Mouse (Mus musculus): ENCODE measurements at regions not wholly inside any gene's neighbourhood (a gene's known extent, or its start where the extent isn't known, plus 50 kb on each side); places are given as distances from the start of the nearest gene placed in this dataset.

GRCm38 (mm10) chr13:29014827-29015604, 61.5 kb upstream of the Sox4 start:
- ATAC-seq (replicated peaks; ENCODE audit: low FRiP score) (peak; percentile 65), DNase-seq (ENCODE audit: low spot score) (peak; percentile 56)
- Histone ChIP-seq H3K27ac (ENCODE audit: low read depth, low read length) (peak overlapping the region; percentile 37; the same call in 1 of the 2 replicates), H3K4me2 (ENCODE audit: low read depth, low read length, severe bottlenecking) (peak overlapping the region; percentile 36), H3K4me3 (ENCODE audit: low read depth, low read length) (peak overlapping the region; percentile 2; the same call in 1 of the 2 replicates), H3K27me3 (ENCODE audit: control insufficient read depth, insufficient read depth, low read length) (no peaks in the 10 kb centered on the region), H3K4me1 (replicated peaks; ENCODE audit: control insufficient read depth, insufficient read depth, low read length) (no peaks in the 10 kb centered on the region), H3K36me3 (ENCODE audit: control insufficient read depth, insufficient read depth, low read length) (no peaks in the 10 kb centered on the region), H3K9ac (ENCODE audit: low read length) (peak overlapping the region; percentile 1; the same call in 1 of the 2 replicates), H3K9me3 (ENCODE audit: control insufficient read depth, low read length) (no peaks in the 10 kb centered on the region)
- WGBS = 22% methylated on average over 13 of the region's 13 CpGs

GRCm38 (mm10) chr13:29014066-29014826, 60.7 kb upstream of the Sox4 start:
- 63% methylated on average over 15 of the region's 15 CpGs for WGBS

DNA sequence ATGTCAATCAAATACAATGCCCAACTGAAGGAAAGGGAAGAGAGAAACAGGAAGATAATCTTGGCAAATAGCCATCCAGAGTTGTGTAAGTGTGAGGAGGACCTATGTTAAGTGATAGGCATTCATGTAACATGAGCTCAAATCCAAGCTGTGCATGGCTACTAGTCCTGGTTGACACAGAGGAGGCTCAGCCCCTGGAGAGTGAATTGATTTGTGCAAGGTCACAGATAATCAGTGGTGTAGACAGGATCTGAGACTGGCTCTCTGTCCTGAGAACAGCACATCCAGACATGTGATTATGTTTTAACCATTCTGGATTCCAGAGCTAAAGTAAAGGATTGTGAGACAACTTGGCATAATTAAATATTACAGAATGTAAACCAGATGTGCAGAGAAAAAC, 53.0 kb upstream of the Sox4 start:
- no peaks in the 10 kb centered on the region for H3K4me1 ChIP-seq (replicated peaks; ENCODE audit: control insufficient read depth, insufficient read depth, low read length)
- ATAC-seq (replicated peaks; ENCODE audit: low FRiP score) = no peak
- no peak overlapping the region for H3K9ac ChIP-seq (ENCODE audit: low read length)
- no peak overlapping the region for H3K27ac ChIP-seq (ENCODE audit: low read depth, low read length)
- no peaks in the 10 kb centered on the region for H3K27me3 ChIP-seq (ENCODE audit: control insufficient read depth, insufficient read depth, low read length)
- H3K36me3 ChIP-seq (ENCODE audit: control insufficient read depth, insufficient read depth, low read length) = no peaks in the 10 kb centered on the region
- no peak overlapping the region for H3K4me3 ChIP-seq (ENCODE audit: low read depth, low read length)
- no peaks in the 10 kb centered on the region for H3K9me3 ChIP-seq (ENCODE audit: control insufficient read depth, low read length)
- DNase-seq (ENCODE audit: low spot score) = no peak
- no peak overlapping the region for H3K4me2 ChIP-seq (ENCODE audit: low read depth, low read length, severe bottlenecking)

More at GRCm38 (mm10) chr13:29014066-29014826, 60.7 kb upstream of the Sox4 start:
- H3K4me1 ChIP-seq (replicated peaks; ENCODE audit: control insufficient read depth, insufficient read depth, low read length) = no peaks in the 10 kb centered on the region
- H3K4me2 ChIP-seq (ENCODE audit: low read depth, low read length, severe bottlenecking) = peak overlapping the region; percentile 36; the same call in 1 of the 2 replicates
- no peak overlapping the region for H3K27ac ChIP-seq (ENCODE audit: low read depth, low read length)
- no peaks in the 10 kb centered on the region for H3K9me3 ChIP-seq (ENCODE audit: control insufficient read depth, low read length)
- H3K9ac ChIP-seq (ENCODE audit: low read length) = no peak overlapping the region
- H3K27me3 ChIP-seq (ENCODE audit: control insufficient read depth, insufficient read depth, low read length) = no peaks in the 10 kb centered on the region
- no peak for DNase-seq (ENCODE audit: low spot score)
- ATAC-seq (replicated peaks; ENCODE audit: low FRiP score) = peak; percentile 49
- no peaks in the 10 kb centered on the region for H3K36me3 ChIP-seq (ENCODE audit: control insufficient read depth, insufficient read depth, low read length)
- H3K4me3 ChIP-seq (ENCODE audit: low read depth, low read length) = no peak overlapping the region

All from forebrain, embryonic 11.5 days (tissue).